Mouse (Mus musculus) cerebellum, adult 8-10 months (tissue): ENCODE results near the gene Tmem161a.

Experiments
- DNase-seq: peaks from one replicate; pipeline ENCODE4 v3.0.0; 2022

Tmem161a gene

DNA sequence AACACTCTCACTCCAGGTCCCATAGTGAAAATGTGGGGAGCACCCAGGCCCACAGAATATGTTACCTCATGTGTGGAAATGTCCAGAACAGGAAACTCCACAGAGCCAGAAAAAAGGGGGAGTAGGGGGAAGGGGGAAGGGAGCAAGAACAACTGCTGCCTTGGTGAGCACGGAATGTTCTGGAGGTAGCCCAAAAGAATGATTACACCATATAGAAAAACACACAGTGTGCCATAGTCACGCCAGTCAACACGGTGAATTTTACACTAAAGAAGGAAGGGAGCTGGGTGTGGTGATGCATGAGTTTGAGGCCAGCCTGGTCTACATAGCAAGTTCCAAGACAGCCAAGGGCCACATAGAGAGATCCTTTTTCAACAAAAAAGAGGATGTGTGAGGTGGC is 8.8 kb upstream of the Tmem161a start:
- DNase-seq: no peak

DNA sequence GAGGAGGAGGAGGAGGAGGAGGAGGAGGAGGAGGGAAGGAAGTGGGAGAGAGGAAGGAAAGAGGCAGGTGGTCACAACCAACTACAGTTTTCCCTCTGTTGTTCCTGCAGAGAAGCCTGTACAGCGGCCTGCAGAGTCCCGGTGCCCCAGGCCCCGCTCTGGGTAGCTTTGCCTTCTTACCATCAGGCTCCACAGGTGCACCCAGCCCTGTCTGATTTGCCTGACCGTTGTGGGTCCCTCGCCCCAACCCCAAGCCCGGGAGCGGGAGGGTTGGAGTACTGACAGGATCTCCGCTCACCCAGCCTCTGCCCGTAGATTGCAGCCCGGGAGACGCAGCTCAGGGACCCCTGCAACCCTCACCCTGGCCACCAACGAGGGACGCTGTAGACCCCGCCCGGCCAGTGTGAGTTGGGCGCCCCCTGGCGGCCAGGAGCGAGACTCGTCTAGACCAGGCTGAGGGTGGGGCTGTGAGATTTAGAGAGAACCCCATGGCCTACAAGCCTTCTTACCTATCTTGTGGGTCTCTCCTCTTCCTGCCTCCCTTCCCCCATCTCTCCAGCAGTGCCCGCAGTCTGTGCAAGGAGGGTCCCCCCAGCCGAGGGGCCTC is 5.5 kb upstream of the Tmem161a start:
- DNase-seq: peak; percentile 63

DNA sequence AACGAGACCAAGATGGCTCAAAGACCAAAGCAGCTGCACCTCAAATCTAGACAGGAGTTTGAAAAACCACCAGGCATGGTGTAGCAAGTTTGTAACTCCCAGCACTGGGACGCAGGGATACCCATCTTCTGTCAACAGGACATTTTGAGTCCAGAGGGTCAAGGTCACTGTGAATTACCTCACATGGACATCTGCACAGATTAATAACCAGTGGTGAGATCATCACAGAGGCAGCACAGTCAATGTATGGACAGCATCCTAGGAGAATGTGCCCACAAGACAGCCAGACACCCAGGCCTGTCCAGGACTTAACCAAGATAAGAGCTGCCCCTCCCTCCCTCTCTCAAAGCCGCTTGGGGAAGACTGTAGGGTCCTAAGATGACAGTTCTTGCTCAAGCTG is 2.0 kb upstream of the Tmem161a start:
- no peak for DNase-seq

DNA sequence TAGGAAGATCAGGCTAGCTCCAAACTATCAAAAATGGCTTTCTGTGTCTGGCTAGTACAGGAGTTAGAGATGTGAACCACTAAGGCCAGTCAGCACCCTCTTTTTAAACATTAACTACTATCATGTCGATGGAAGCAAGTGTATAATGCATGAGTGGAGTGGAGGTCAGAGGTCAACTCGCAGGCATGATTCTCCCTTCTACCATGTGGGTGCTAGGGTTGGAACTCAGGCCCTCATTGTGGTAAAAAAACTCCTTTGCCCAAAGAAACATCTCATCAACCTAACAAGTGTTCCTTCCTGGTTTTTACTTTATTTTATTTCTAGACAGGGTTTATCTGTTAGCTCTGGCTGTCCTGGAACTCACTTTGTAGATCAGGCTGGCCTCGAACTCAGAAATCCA is 1.4 kb upstream of the Tmem161a start:
- no peak for DNase-seq

DNA sequence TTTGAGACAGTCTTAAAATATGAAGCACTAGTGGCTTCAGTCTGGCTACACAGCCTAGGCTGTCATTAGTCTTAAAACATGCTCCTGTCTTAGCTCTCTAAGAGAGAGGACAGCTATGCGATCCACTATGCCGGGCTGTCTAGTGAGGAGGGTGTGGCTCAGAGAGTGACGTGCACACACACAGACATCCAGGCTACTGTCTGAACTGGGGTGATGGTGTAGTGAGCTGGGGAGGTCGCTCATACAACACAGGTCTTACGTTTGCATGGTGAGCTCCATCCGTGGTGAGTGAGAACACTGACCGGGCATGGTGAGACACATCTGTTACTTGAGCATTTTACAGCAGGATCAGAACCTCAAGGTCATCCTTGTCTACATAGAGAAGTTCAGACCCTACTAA is 916 bp upstream of the Tmem161a start:
- DNase-seq: no peak

DNA sequence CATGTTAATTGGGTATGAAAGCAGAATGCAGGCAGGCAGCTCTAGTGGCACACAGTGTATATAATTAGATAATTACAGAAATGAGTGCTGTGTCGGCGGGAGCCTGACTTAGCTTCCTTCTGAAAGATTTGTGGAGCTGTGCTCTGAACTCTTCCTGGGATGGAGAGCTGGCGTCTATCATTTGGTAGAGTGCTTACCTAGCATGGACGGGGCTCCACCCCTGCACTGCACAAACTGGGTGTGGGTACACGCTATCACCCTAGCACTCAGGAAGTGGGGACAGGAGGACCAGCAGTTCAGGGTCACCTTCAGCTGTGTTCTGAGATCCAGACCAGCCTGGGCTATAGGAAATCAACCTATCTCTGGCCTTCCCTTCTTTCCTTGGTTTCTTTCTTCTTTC is 1.2 kb downstream of the Tmem161a start:
- DNase-seq: no peak

DNA sequence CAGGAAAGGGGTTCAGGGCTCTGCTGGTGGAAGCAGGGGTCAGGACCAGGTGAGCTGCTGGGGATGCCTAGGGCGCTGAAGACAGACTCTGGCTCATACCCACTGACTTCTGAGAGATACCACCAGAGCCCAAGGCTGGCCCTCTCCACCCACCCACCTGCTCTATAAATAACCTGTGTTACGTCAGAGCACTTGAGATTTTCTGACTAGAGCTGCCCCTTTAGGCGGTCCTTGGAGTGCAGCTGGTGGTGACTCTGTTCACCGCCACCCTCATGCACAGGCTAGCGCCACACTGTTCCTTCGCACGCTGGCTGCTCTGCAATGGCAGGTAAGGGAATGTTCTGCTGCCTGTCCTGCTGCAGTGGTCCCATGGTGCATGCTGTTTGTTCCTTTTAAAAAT is 1.9 kb downstream of the Tmem161a start:
- DNase-seq: no peak

DNA sequence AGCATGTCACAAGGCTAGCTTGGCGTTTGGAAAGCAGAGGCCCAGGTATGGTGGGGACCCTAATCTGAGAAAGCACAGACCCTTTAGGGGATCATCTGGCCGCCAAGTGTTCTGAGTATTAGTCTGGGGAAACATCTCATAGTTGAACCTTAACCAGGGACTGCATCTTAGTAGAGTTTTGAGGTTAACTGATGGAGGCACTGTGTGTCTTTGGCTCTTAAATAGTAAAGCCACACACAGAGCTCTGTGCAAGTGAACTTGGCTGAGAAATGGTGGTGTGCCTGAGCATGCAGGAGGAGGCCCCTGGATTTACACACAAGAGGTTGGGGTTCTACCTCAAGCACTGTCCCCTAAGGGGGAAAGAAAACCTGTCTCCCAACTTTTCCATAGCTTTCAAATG is 6.1 kb downstream of the Tmem161a start:
- DNase-seq: no peak

DNA sequence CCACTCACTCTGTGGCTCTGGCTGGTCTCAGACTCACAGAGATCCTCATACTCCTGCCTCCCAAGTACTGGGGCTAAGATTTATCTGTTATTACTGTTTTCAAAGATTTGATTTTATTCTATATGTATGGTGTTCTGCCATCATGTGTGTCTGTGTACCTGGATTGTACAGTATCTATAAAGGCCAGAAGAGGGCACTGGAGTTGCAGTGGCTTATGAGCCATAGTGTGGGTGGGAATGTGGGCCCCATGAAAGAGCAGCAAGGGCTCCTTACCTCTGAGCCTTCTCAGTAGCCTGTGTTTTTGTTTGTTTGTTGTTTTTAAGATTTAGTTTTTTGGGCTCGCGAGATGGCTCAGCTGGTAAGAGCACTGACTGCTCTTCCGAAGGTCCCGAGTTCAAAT is 6.9 kb downstream of the Tmem161a start:
- no peak for DNase-seq

DNA sequence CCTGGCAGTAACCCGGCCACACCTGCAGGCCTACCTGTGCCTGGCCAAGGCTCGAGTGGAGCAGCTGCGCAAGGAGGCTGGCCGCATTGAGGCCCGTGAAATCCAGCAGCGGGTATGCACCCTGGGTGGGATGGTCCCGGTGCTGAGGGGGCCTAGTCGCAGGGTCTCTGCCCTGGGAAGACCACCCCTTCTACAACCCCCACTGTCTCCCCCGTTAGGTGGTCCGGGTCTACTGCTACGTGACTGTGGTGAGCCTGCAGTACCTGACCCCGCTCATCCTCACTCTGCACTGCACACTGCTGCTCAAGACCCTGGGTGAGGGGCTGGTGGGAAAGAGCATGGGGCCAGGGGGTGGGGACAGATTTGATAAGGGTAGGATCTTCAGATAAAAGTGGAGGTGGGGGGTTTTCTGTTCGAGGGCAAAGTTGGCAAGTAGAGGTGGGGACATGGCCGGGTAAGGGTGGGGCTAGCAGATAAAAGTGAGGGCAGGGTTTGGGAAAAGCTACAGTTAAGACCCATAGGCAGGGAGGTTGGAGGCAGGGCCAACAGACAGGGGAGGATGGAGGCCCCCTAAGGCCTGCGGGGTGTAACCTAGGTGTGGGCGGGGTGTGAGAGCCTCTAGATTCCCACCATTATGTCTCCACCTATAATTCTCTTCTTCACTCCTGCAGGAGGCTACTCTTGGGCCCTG is 9.2 kb downstream of the Tmem161a start:
- DNase-seq: no peak

DNA sequence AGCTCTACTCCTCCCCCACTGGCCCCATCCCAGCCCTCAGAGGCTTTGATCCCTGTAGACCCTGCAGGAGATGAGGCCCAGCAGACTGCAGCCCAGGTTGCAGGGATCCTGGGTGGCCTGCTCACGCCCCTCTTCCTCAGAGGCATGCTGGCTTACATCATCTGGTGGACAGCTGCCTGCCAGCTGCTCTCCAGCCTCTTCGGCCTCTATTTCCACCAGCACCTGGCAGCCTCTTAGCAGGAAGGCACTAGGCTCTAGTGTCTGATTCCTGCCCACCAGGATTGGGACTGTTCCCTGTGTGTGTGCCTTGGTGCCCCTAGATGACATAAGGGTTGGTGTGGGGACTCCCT is 9.7 kb downstream of the Tmem161a start:
- DNase-seq: no peak

DNA sequence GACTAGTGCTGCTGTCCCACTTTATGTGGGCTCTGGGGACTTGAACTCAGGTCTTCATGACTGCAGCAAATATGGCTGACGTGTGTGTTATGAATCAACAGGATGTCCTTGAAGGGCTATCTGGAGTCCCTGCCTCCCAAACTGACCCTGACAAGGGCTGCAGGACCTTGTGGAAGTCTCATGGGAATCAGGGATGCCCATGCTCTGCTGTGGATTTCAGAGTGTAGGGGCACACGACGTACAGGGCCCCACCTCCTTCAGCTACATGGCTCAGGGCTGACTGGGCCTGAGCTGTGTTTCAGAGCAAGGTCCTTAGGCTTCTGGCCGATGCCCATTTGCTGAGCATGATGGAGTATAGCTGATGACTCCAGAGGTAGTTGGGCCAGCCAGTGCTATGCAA is 11.0 kb downstream of the Tmem161a start:
- DNase-seq: no peak

DNA sequence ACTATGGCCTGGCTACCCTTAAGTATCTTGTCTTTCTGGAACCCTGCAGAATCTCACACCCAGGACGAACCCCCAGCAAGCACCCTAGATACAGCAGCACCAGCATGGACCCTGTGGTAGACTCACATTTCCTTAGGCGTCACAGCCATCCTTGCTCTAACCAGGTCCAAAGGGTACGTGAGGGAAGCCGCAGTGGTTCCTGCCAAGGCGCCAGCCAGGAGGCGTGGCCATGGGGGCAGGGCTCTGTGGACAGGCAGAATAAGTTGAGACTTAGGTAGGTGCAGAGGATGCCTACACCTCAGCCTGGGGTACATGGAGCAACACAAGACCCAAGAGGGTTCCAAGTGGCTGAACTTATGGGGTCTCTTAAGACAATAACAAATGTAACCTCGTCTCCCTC is 16.6 kb downstream of the Tmem161a start:
- DNase-seq: no peak

DNA sequence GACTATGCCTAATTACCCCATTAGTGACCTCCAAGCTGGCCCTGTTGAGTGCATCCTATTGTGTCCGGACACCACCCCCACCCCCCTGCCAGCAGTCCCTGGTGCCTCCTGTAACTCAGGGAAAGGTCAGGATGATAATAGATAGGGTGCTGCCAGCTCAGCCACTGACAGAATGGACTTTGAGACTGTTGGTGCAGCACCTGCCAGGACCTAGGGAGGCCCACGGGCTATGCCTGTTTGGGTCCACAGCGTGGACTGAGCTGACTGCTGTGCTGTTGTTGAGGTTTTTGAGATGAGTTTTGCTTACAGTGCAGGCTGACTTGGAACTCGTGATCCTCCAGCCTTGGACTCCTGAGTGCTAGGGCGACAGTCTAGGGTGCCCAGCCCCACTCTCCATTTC is 21.1 kb downstream of the Tmem161a start:
- DNase-seq: no peak

DNA sequence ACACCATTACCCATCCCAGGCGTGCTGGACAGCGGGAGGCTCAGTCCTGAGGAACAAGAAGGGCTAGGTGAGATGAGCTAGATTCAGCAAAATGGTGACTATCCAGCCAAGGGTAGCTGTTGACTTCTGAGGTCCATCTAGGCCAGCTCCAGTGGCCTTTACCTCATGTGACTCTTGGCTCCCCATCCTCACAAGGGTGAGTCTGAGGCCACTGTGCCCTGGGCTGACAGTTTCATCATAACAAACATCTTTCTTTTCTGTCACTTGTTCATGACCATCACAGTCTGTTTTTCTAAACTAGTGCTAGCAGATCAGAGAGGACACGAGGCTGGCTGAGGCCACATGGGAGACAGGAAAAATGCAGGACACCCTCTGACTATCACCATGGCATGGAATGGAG is 22.0 kb downstream of the Tmem161a start:
- no peak for DNase-seq

DNA sequence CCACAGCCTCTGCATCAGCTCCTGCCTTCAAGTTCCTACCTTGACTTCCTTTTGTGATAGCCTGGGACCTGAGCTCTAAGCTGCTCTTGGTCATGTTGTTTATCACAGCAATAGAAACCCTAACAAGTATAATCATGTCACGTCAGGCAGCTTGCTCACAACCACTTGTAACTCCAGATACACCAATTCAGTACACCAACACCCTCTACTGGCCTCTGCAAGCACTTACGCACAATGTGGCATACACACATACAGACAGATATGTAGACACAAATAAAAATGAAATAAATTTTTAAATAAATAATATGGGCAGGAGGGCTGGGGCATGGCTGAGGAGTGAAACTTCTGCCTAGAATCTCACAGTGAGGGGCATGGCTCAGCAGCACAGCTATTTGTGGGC is 23.6 kb downstream of the Tmem161a start:
- DNase-seq: no peak

DNA sequence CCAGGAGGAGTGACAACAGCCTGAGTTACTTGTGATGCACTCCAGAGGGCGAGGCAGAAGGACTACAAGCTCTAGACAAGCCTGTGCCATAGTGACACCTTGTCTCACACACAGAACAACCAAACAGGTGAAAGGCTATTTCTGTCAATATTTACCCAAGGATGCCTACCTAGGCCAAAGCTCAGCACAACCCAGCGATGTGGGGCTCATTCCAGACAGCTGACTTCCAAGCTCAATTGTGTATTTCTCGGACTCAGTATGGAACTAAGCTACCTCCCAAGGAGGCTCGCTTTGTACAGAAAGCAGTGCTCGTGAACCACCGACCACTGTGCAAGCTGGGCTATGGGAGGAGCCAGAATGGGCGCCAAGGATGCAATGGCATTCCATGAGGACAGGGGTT is 25.4 kb downstream of the Tmem161a start:
- DNase-seq: no peak

DNA sequence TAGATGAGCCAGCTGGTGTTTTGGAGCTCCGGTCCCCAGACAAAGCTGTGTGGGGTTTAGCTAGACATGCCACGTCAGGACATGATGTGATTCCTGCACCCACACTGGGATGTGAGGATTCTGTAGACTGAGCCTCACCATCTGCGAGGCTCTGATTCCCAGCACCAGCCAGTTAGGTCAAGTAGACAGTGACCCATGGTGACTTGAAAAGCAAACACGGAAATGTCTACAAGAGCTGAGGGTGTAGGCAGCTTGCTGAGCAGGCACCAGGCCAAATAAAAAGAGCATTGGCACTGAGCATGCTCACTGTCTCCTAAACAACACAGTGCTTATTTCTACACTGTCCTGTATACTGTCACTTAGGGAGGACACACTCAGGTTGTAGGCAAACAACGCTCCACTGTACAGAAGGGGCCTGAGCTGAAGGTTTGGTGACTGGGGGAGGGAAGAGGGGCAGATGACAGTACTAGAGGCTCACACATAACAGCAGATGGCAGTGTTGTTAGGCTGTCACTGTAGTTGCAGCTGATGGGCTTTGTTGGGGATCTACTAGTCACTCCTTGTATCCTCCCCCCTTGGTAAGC is 28.0 kb downstream of the Tmem161a start:
- peak; percentile 63 for DNase-seq

DNA sequence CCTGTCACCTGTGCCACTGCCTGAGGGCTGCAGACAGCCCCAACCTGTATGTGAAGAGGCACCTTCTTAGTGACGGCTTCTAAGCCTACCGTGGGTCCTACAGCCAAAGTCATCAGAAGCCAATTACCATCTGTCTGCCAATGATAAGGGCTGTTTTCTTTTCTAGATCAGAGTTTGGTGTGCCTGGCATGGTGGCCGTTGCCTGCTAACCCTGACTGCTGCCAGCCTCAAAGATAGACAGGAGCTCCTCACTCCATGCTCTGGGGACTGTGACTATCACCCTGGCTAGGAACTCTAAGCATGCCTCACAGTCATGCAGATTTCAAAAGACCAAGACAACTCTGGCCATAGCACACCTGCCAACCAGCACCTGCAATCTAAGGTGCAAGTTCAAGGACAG is 29.3 kb downstream of the Tmem161a start:
- DNase-seq: no peak

DNA sequence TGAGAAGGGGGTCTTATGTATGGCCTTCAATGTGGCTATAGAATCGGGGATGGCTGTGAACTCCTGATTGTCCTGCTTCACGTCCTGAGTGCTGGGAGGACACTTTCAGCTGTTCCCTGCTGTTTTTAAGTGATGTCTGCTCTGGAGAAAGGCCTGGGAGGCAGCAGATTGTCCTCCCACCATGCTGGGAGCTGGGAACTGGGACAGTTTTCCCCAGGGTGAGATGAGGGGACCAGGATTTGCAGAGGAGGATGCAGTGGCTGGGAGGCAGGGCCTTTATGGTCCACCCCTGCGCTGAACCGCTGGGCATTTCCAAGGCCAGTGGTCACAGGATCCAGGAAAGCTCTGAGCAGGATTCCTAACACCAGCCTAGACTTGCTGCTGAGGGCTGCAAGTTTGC is 30.9 kb downstream of the Tmem161a start:
- no peak for DNase-seq

DNA sequence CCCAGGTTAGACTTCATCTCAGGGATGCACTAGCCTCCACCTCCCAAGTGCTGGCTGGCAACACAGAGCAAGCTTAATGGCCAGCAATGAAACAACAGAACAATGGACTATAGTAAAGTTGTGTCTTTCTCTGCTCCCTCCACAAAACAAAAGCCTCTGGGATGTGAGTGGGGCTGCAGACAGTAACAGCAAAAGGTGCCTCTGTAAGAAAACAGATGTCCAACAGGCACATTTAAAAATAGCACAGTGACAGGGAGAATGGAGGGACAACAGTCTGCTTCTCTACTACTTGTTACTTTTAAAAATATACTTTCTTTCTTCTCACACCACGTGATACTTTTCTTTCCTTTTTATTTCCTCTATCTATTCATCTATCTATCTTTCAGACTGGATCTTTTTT is 32.6 kb downstream of the Tmem161a start:
- DNase-seq: no peak

DNA sequence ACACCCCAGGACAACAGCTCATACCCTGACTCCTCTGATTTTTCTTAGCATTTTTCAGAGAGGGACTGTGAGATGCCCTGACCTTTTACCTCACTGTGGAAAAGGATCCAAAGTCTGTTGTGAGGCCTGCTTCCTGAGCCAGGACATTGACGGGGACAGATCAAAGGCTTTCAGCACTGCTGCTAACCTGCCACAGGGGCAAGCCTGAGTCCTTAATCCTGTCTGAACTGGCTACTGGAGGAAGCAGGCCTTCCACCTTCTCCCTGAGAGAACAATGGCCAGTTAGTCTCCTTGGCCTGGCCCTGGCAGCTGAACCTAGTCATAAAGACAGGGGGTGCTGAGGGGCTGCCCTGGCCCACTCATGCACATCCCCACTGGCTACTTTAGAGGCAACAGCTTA is 36.0 kb downstream of the Tmem161a start:
- no peak for DNase-seq

DNA sequence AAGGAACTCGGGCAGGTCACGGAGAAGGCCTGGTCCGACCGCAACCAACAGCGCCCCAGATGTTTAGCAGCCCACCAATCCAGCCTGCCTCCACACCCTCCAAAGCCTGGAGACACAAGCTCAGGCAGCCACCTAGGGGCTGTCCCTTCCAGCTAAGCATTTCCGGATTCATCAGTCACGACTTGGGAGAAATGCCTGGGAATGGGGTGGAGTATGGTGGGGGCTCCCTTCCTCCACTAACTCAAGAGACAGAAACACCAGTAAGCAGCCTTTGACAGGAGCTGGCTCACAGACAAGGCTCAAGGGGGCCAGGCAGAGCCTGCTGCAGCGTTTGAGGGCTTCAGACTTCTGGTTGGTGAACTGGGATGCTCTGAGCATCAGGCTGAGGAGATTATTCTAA is 38.4 kb downstream of the Tmem161a start:
- DNase-seq: no peak

DNA sequence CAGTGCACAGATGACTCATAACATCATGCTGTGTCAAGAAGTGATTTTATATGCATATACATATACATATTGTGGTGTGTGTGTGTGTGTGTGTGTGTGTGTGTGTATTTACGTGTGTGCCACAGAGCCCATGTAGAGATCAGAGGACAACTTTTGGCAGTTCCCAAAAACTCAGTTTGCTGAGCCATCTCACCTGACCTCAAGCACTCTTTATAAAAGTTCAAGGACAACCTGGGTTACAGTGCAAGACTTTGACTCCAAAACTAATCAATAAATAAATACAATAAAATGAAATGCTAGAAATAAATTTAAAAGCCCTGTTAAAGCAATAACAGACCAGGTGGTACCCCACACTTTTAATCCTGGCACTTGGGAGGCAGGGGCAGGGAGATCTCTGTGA is 39.1 kb downstream of the Tmem161a start:
- DNase-seq: no peak

DNA sequence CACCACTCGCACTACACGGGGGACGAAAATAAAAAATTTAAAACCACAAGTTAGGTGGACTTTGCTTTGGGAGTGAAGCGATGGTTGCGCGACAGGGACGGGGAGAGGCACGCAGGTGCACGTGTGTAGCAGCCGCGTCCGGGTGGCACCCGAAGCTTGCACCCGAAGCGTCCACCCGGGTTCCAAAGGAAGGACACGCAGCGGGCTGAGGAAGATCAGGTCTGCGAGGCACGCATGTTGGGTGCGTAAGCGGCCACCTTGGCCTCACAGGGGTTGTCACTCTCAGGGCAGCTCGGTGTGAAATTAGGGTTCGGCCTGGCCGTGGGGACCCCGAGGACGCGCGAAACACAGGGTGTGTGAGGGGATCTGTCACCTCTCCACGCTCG is 39.6 kb downstream of the Tmem161a start:
- DNase-seq: no peak
